Mouse (Mus musculus): ENCODE measurements around the gene Ninl.

Gene Ninl

GRCm38 (mm10) chr2:150904272-150904935 is 134.8 kb downstream of the Ninl start, which contains the start of gene Abhd12:
Gene Abhd12 (minus strand): TSS chr2:150904741.
- peak; percentile 98 to 99 for DNase-seq (ENCODE audit: low spot score in 2 of 2)

GRCm38 (mm10) chr2:150902347-150902746 is 136.8 kb downstream of the Ninl start:
- no peak for DNase-seq (ENCODE audit: low spot score in 2 of 2)

- no peak for DNase-seq (ENCODE audit: low spot score in 2 of 2)
Measured at GRCm38 (mm10) chr2:150900341-150900740, 138.8 kb downstream of the Ninl start.

- DNase-seq (ENCODE audit: low spot score in 2 of 2) = no peak
Measured at GRCm38 (mm10) chr2:150895691-150896252, 143.4 kb downstream of the Ninl start.

- no peak for DNase-seq (ENCODE audit: low spot score in 2 of 2)
Measured at GRCm38 (mm10) chr2:150894617-150895267, 144.4 kb downstream of the Ninl start.

GRCm38 (mm10) chr2:150887370-150887769 is 151.8 kb downstream of the Ninl start:
- no peak for DNase-seq (ENCODE audit: low spot score in 2 of 2)

GRCm38 (mm10) chr2:150886315-150886714 is 152.9 kb downstream of the Ninl start:
- DNase-seq (ENCODE audit: low spot score in 2 of 2) = no peak

- no peak for DNase-seq (ENCODE audit: low spot score in 2 of 2)
Measured at GRCm38 (mm10) chr2:150885814-150886213, 153.4 kb downstream of the Ninl start.

GRCm38 (mm10) chr2:150884779-150885110 is 154.4 kb downstream of the Ninl start:
- DNase-seq (ENCODE audit: low spot score in 2 of 2) = no peak

Data from spleen, postnatal 14 days (tissue).